Comparison of ENCODE assay signal across 14 mouse cellular contexts in the genomic region with DNA sequence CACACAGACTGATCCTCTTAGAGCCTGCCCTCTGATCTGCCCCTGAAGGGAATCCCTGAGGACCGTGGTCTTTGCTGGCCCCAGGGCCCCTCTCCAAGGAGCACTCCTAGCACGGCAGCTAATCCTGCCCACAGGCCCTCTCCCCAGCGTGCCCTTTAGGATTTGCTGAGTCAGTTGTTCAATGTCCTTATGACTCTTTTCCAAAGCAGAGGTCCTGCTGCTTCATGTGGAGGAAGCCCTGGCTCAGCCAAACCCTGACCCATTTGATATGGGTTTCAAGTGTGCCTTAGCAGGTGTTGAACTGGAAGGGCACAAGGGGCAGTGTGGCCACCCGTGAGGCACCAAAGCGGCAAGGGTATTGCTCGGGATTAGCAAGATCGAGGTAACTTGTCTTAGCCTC. TPM values are rescaled to one million over a fixed set of nuclear protein-coding genes. Genes with fewer than 3 reads are reported as not detected.
DNase-seq lines count a peak whose midpoint lies in the region; ATAC-seq and TF ChIP-seq lines count a peak whose summit lies in the region.
"Had no signal": no experiment of that assay in that cellular context is flagged by ENCODE, and none has a peak within 500 bp of the region (broad histone marks: within the 10 kb centered on the region; RNA-seq: fewer than 3 reads in every experiment).

No protein-coding gene starts in this region.

- peaks cover 11% of the 10 kb centered on the region; the same call in 1 of the 2 replicates for H3K4me1 ChIP-seq in intestine, embryonic 16.5 days (ENCODE audit: control insufficient read depth, insufficient read depth, low read length)
- peaks cover 9% of the 10 kb centered on the region for H3K4me1 ChIP-seq in intestine, embryonic 15.5 days (replicated peaks)
- no peaks in the 10 kb centered on the region; the same call in 1 of the 2 replicates for H3K4me1 ChIP-seq in testis, adult 2 months (ENCODE audit: control insufficient read depth, insufficient read depth, low read length)

- no peak for TF ChIP-seq CTCF in testis, adult 2 months (IDR thresholded peaks at IDR 0.05; ENCODE audit: control insufficient read depth, insufficient read depth, insufficient replicate concordance, low read depth, low read length)

- peaks cover 98% of the 10 kb centered on the region for H3K79me2 ChIP-seq in macrophage (ENCODE audit: inconsistent target)

- no peak for ATAC-seq in intestine, embryonic 16.5 days
- no peak for ATAC-seq in intestine, embryonic 15.5 days
- ATAC-seq in megakaryocyte progenitor cell, adult 5-6 weeks (replicated peaks; ENCODE audit: poor library complexity), result no peak
- ATAC-seq: CD4-positive, CD25-positive, alpha-beta regulatory T cell, adult 4 months; forebrain, embryonic 14.5 days; inflammation-experienced regulatory T-cells, adult 6 months had no signal

- DNase-seq in testis, postnatal 10 days (ENCODE audit: low spot score), result no peak
- DNase-seq in frontal cortex, postnatal 14 days (ENCODE audit: low spot score in 2 of 2), result no peak
- DNase-seq: cerebellum, adult 8-10 months; lung, postnatal 36 days; midbrain, embryonic 14.5 days; right cerebral cortex, postnatal 25 days had no signal

- H3K27ac ChIP-seq in intestine, embryonic 16.5 days (ENCODE audit: low read length), result no peak overlapping the region
- H3K27ac ChIP-seq in intestine, embryonic 15.5 days, result no peak overlapping the region
- no peak overlapping the region for H3K27ac ChIP-seq in testis, adult 2 months (ENCODE audit: control insufficient read depth, insufficient read depth, low read depth, low read length)
- peak overlapping the region; percentile 93; the same call in 1 of the 2 replicates for H3K27ac ChIP-seq in macrophage

- H3K27me3 ChIP-seq in intestine, embryonic 16.5 days (replicated peaks; ENCODE audit: control insufficient read depth, insufficient read depth, low read length), result no peaks in the 10 kb centered on the region
- H3K27me3 ChIP-seq in intestine, embryonic 15.5 days (replicated peaks), result no peaks in the 10 kb centered on the region
- H3K27me3 ChIP-seq in testis, adult 2 months (ENCODE audit: control insufficient read depth, insufficient read depth, low read length), result no peaks in the 10 kb centered on the region

- no peaks in the 10 kb centered on the region for H3K9me3 ChIP-seq in intestine, embryonic 16.5 days (ENCODE audit: control insufficient read depth, low read length)
- H3K9me3 ChIP-seq in intestine, embryonic 15.5 days, result no peaks in the 10 kb centered on the region

- H3K36me3 ChIP-seq in intestine, embryonic 16.5 days (ENCODE audit: control insufficient read depth, insufficient read depth, low read length), result peaks cover 7% of the 10 kb centered on the region
- H3K36me3 ChIP-seq in intestine, embryonic 15.5 days, result peaks cover 29% of the 10 kb centered on the region; the same call in 1 of the 2 replicates
- peaks cover 1% of the 10 kb centered on the region for H3K36me3 ChIP-seq in testis, adult 2 months (ENCODE audit: control insufficient read depth, insufficient read depth, low read length)
- peaks cover 32% of the 10 kb centered on the region for H3K36me3 ChIP-seq in macrophage (ENCODE audit: inconsistent target)

- no peak for TF ChIP-seq POLR2A in testis, adult 2 months (IDR thresholded peaks at IDR 0.05; ENCODE audit: control insufficient read depth, low read depth, low read length)

- no peak overlapping the region for H3K4me3 ChIP-seq in intestine, embryonic 16.5 days (ENCODE audit: low read length)
- no peak overlapping the region for H3K4me3 ChIP-seq in intestine, embryonic 15.5 days (replicated peaks)
- peak overlapping the region; percentile 84 for H3K4me3 ChIP-seq in testis, adult 2 months (ENCODE audit: control insufficient read depth, low read depth, low read length)
- no peak overlapping the region for H3K4me3 ChIP-seq in macrophage (ENCODE audit: inconsistent target)

- H3K4me2 ChIP-seq in intestine, embryonic 16.5 days (ENCODE audit: low read depth, low read length), result no peak overlapping the region
- H3K4me2 ChIP-seq in intestine, embryonic 15.5 days (replicated peaks), result no peak overlapping the region

- 80% methylated on average over 7 of the region's 7 CpGs for WGBS in intestine, embryonic 16.5 days
- WGBS in intestine, embryonic 15.5 days, result 83% methylated on average over 7 of the region's 7 CpGs
- WGBS in macrophage (ENCODE audit: missing documents), result 83% methylated on average over 7 of the region's 7 CpGs

- 0 out of 2 replicates have a peak overlapping the region, but pooled peaks have one; percentile 38 for H3K9ac ChIP-seq in intestine, embryonic 16.5 days (ENCODE audit: low read depth, low read length)
- H3K9ac ChIP-seq in intestine, embryonic 15.5 days, result no peak overlapping the region

RNA-seq across cellular contexts. Expression of a gene that starts 7.9 kb away (rescaled TPM):
- polyA plus RNA-seq in intestine, embryonic 16.5 days (2015; fragmentation: Nextera tagmentation; extraction: Ambion mirVana), result 84.2 and 98.1 TPM in 2 replicates
- 92.3 and 102 TPM in 2 replicates for polyA plus RNA-seq in intestine, embryonic 15.5 days (2015; fragmentation: Nextera tagmentation; extraction: Ambion mirVana)
- polyA plus RNA-seq in testis, adult 2 months (2012; rRNA removed), result 39.4 and 41.3 TPM in 2 replicates
- 100 to 1,000 TPM in 25 of 26 experiments, 10 to 100 TPM in 1; 81.1 to 352 (median 282) TPM for total RNA-seq in macrophage (2018; cell fraction: chromatin; rRNA removed)
- total RNA-seq in macrophage (2018; cell fraction: cytosol; rRNA removed), result 100 to 1,000 TPM; 242 to 357 (median 310) TPM
- total RNA-seq in macrophage (2018; cell fraction: nucleus; rRNA removed), result 100 to 1,000 TPM in 25 of 26 experiments, 10 to 100 TPM in 1; 98.7 to 332 (median 234) TPM
- 282 to 582 TPM (median 340 TPM) in 3 replicates for polyA plus RNA-seq in macrophage (2018)
- total RNA-seq in megakaryocyte progenitor cell, adult 5-6 weeks (2015), result 166 and 176 TPM in 2 replicates
- total RNA-seq in megakaryocyte progenitor cell, adult 5-6 weeks (2017), result 70.3 and 82.4 TPM in 2 replicates

RNA-seq across cellular contexts. Expression of a gene that starts 35.0 kb away (rescaled TPM):
- 20.8 and 21.9 TPM in 2 replicates for polyA plus RNA-seq in intestine, embryonic 16.5 days (2015; fragmentation: Nextera tagmentation; extraction: Ambion mirVana)
- polyA plus RNA-seq in intestine, embryonic 15.5 days (2015; fragmentation: Nextera tagmentation; extraction: Ambion mirVana), result 17.6 and 19.4 TPM in 2 replicates
- 121 and 128 TPM in 2 replicates for polyA plus RNA-seq in testis, adult 2 months (2012; rRNA removed)
- 100 to 1,000 TPM in 17 of 26 experiments, 10 to 100 TPM in 9; 32.1 to 200 (median 143) TPM for total RNA-seq in macrophage (2018; cell fraction: chromatin; rRNA removed)
- total RNA-seq in macrophage (2018; cell fraction: cytosol; rRNA removed), result 10 to 100 TPM; 29.2 to 51.8 (median 41.0) TPM
- 100 to 1,000 TPM in 12 of 26 experiments, 10 to 100 TPM in 14; 30.5 to 167 (median 94.2) TPM for total RNA-seq in macrophage (2018; cell fraction: nucleus; rRNA removed)
- polyA plus RNA-seq in macrophage (2018), result 20.3 to 48.0 TPM (median 38.4 TPM) in 3 replicates
- 38.1 and 43.0 TPM in 2 replicates for total RNA-seq in megakaryocyte progenitor cell, adult 5-6 weeks (2015)
- 21.9 and 23.7 TPM in 2 replicates for total RNA-seq in megakaryocyte progenitor cell, adult 5-6 weeks (2017)

RNA-seq across cellular contexts. Expression of a gene that starts 54.5 kb away (rescaled TPM):
- polyA plus RNA-seq in intestine, embryonic 16.5 days (2015; fragmentation: Nextera tagmentation; extraction: Ambion mirVana), result 45.5 and 51.2 TPM in 2 replicates
- 48.6 and 50.0 TPM in 2 replicates for polyA plus RNA-seq in intestine, embryonic 15.5 days (2015; fragmentation: Nextera tagmentation; extraction: Ambion mirVana)
- polyA plus RNA-seq in testis, adult 2 months (2012; rRNA removed), result 41.3 and 48.7 TPM in 2 replicates
- 100 to 1,000 TPM; 148 to 797 (median 256) TPM for total RNA-seq in macrophage (2018; cell fraction: chromatin; rRNA removed)
- total RNA-seq in macrophage (2018; cell fraction: cytosol; rRNA removed), result 100 to 1,000 TPM in 2 of 26 experiments, 10 to 100 TPM in 24; 62.7 to 107 (median 85.7) TPM
- total RNA-seq in macrophage (2018; cell fraction: nucleus; rRNA removed), result 100 to 1,000 TPM in 23 of 26 experiments, 10 to 100 TPM in 3; 87.8 to 217 (median 136) TPM
- polyA plus RNA-seq in macrophage (2018), result 62.9 to 77.4 TPM (median 64.6 TPM) in 3 replicates
- total RNA-seq in megakaryocyte progenitor cell, adult 5-6 weeks (2015), result 11.4 and 12.2 TPM in 2 replicates
- 9.0 and 15.4 TPM in 2 replicates for total RNA-seq in megakaryocyte progenitor cell, adult 5-6 weeks (2017)
